Mouse (Mus musculus) E14TG2a.4 (cell line): ENCODE data around the gene Tm9sf1.

Experiments used
- CTCF ChIP-seq: conservative IDR thresholded peaks from 2 replicates; pipeline ENCODE4 v1.5.1; 2014; ENCODE audit warnings: low read length
- POU5F1 ChIP-seq: IDR thresholded peaks from 2 replicates; pipeline ENCODE4 v1.6.1; 2014; ENCODE audit warnings: low read length, borderline replicate concordance

DNA sequence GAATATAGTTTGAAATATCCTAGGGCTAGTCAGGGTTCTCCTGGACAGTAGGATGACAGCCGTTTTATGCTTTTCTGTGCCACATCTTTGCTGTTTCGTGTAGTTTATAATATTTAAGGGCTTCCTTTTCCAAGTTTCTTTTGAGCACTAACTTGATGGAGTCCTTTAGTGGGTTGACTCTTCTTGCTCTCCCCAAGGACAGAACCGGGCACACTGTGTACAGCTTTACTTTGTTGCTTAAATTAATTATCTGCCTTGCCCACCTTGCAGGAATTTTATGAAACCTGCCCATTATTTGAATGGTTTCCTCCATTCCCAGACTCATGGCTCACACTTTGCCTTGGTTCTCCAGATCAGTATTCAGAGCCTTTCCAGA, 38.5 kb upstream of the Tm9sf1 start:
- TF ChIP-seq CTCF (no peak), POU5F1 (no peak)
